Mouse (Mus musculus) olfactory bulb, adult 2 months (tissue): Measurements from ENCODE around the gene Igsf21. TPM values are rescaled to one million over a fixed set of nuclear protein-coding genes. Genes with fewer than 3 reads are reported as not detected.

Experiments
- H3K27ac ChIP-seq: fragments of 200-500 bp; 2 replicates; pipeline ENCODE4 v1.5.1; 2012; ENCODE audit warnings: low read depth, low read length; ENCODE audit not compliant: insufficient read depth
- H3K4me1 ChIP-seq: fragments of 200-500 bp; 2 replicates; pipeline ENCODE4 v1.6.1; 2012; ENCODE audit warnings: low read length; ENCODE audit not compliant: control insufficient read depth, insufficient read depth
- H3K4me3 ChIP-seq: fragments of 200-500 bp; 2 replicates; pipeline ENCODE4 v1.5.1; 2012; ENCODE audit warnings: mild to moderate bottlenecking, low read depth, low read length, moderate library complexity; ENCODE audit not compliant: insufficient read depth
- CTCF ChIP-seq: fragments of 200-500 bp; IDR thresholded peaks from 2 replicates; pipeline ENCODE4 v1.5.1; 2012; ENCODE audit warnings: low read depth, mild to moderate bottlenecking, low read length, moderate library complexity; ENCODE audit not compliant: insufficient read depth
- POLR2A ChIP-seq: fragments of 200-500 bp; IDR thresholded peaks from 2 replicates; pipeline ENCODE4 v1.6.1; 2012; ENCODE audit warnings: mild to moderate bottlenecking, low read depth, low read length, moderate library complexity; ENCODE audit not compliant: insufficient read depth
- WGBS: fragments of 180-500 bp; shearing (Covaris S2); methylation state at CpG from one replicate; pipeline ENCODE4 v1.1.7; 2018; 5-methylcytosine and 5-hydroxymethylcytosine counted together
- polyA plus RNA-seq: library from polyadenylated mRNA; stranded (reverse); fragments of >200 nt; gene quantifications from 2 replicates; pipeline ENCODE4 v1.2.4, GENCODE M21; 2012; ENCODE audit warnings: low replicate concordance; ENCODE audit not compliant: missing spikeins, insufficient read depth, insufficient read length

Igsf21 gene
- polyA plus RNA-seq: not detected in 2 replicates

DNA sequence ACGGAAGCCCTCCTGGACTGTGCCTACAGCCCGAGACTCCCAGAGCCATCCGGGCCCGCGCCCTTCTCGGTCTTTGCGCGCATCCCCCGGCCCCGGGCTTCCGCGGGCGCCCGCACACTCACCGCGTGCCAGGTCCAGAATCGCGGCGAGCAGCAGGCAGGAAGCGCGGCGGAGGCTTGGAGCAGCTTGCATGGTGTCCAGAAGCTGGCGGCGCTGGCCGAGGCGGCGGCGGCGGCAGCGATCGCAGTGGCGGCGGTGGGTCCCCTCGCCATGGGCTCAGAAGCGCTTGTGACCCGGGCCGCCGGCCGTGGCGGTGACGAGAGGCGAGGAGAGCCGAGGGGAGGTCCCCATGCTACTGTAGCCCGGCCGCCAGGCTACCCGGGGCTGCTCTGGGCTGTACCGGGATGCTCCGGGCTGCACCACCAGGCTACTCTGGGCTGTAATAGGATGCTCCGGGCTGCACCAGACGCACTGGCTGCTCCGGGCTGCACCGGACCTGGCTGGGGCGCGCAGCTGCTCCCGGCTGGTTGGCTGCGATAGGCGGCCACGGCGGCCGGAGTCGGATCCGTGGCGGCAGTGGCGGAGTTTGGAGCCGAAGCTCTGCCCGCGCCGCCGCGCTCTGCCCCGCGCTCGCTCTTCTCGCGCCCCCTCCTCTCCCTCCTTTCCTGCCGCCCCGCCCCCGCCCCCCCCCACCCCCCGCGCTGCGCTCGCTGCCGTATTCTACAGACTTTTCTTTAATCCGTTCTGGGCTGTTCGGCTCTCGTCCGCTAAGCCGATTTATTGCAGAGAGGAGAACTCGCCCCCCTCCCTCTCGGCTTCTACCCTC, at the start of gene Igsf21:
Gene Igsf21 (minus strand): TSS at position 605 of the 826 bp plus-strand sequence.
- Histone ChIP-seq H3K27ac (peak within 1 kb of the TSS; percentile 81), H3K4me1 (peaks cover 45% of the 10 kb centered on the region), H3K4me3 (peak within 1 kb of the TSS; percentile 79)
- no peak for TF ChIP-seq POLR2A
- no peak for TF ChIP-seq CTCF
- under 1% methylated on average over 77 of the region's 90 CpGs for WGBS

DNA sequence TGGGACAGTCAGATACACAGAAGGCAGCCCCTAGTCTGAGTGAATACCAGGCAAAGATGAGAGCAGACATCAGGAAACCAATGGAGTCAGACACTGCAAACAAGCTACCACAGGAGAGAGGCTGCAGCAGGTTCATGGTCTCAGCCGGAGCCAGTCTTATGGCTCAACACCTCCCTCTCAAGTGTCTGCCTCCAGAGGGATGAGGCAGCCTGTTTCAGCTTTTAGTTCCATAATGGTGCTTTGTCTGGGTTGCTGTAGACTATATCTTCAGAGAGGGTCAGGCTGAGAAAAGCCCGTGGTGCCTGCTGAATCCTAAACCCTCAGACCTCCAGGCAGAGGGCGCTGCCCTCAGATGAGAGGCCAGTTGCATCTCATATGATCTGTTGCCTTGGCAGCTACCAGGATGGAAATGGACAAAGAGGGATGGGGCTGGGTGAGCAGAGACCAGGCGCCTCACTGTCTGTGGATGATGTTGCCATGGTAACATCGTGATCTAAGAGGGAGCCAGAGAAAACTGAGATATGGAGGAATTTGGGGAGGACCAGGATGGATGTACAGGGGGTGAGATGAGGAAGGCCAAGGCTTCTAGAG, 39.2 kb upstream of the Igsf21 start:
- H3K27ac ChIP-seq: no peak overlapping the region
- no peak overlapping the region for H3K4me3 ChIP-seq
- 48% methylated on average over 5 of the region's 5 CpGs for WGBS
- peaks cover 14% of the 10 kb centered on the region for H3K4me1 ChIP-seq
- TF ChIP-seq CTCF (no peak), POLR2A (no peak)

DNA sequence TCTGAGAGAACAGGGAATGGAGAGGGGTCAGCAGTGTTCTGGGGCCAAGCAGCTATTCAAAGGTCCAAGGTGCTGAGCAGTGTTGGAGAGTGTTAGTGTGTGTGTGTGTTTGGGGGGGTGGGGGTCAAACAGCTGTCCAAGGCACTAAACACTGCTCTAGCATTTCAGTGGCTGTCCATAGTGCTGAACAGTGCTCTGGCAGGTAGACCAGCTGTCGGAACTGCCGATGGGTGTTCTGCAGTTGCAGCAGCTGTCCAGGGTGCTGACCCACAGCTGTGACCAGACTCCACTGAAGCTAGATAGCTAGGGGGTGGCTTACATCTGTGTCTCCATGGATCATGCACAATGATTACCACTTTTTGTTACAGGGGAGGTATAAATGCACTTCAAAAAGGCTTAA, 36.8 kb upstream of the Igsf21 start:
- 38% methylated on average over 2 of the region's 2 CpGs for WGBS
- Histone ChIP-seq H3K4me3 (no peak overlapping the region), H3K4me1 (peaks cover 14% of the 10 kb centered on the region), H3K27ac (no peak overlapping the region)
- TF ChIP-seq POLR2A (no peak), CTCF (no peak)

DNA sequence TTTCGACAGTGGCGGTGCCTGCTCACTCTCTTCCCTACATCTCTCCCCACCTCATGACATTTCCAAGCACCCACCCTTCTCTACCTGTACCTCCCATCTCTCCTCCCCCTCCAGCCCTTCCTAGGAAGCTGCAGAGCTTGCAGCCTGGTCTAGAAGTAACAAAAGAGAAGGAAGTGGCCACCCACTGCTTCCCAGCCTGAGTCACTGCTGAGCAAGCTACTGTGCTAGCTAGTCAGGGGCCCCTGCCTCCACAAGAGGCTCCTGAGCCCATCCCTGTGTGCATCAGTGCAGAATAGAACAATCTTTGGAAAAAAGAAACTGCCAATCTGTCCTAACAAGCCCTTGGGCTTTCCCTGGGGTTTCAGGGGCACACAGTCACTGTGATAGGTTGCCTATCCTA, 31.7 kb upstream of the Igsf21 start:
- WGBS: 66% methylated on average over 2 of the region's 2 CpGs
- Histone ChIP-seq H3K4me3 (no peak overlapping the region), H3K27ac (no peak overlapping the region; the same call in 1 of the 2 replicates), H3K4me1 (peaks cover 5% of the 10 kb centered on the region)
- TF ChIP-seq POLR2A: no peak
- no peak for TF ChIP-seq CTCF

DNA sequence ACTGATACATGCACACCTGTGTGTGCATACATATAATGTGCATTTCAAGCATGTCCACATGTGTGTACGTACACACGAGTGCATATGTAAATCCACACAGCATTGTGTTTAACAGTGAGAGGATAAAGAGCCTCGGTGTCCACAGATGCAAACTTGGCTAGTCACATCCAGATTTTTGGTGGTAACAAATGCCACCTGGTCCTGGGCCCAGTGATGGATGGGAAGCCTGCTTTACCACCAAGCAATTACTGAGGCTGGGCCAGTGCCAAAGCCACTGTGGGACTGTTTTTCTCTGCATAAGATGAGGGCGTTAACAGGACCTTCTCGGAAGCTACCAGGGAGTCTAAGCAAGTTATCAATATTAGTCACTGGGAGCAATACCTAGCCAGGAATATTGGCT, 25.3 kb upstream of the Igsf21 start:
- Histone ChIP-seq H3K4me1 (peaks cover 14% of the 10 kb centered on the region), H3K27ac (no peak overlapping the region), H3K4me3 (no peak overlapping the region)
- TF ChIP-seq POLR2A (no peak), CTCF (no peak)
- WGBS: 86% methylated on average over 5 of the region's 5 CpGs

DNA sequence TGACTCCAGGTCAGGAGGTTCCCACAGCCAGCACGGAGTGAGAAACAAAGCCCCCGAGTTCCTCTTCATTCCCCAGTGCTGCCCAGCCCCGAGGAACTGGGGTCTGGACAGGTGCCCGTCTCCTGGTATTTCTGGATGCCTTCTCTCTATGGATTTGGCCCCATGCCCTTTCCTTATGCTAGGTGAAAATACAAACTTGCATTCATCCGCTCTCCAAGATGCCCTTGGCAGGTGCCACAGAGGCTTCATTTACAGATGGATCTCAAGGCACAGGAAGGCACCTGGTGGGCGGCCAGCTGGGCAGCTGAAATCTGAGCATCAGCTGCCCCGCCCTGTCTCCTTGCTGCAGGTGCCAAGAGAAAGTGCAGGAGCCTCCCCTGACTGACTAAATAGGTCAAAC, 23.9 kb upstream of the Igsf21 start:
- 63% methylated on average over 7 of the region's 7 CpGs for WGBS
- Histone ChIP-seq H3K27ac (no peak overlapping the region), H3K4me3 (no peak overlapping the region), H3K4me1 (peaks cover 15% of the 10 kb centered on the region)
- TF ChIP-seq CTCF: no peak
- TF ChIP-seq POLR2A: no peak

DNA sequence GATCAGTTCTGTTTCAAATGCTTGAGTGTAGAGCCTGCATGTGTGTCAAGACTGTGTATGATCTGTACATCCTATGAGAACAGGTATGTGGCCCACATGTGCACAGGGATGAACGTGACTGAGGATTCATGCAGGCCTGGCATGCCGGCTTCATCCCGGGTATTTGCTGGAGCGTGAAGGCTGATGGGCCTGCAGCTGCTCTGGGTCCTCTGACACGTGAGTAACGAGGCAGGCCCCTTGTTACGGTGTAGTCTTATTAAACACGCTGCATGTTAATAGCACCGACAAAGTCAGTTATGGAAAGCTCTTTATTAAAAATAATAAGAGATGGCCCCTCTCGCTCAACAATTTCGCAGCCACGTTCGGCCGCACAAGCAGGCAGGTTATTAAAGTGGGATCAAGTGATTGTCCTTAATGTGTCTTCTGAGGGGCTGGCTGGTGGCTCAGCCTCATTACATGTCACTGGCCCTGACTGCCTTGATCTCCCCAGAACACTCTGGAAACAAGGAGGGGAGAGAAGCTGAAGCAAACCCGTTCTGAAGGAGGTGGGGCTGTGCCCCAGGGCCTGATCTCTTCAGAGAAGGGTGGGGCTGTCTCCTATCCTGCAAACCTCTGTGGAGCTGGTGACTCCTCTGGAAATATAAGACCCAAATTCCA, 22.7 kb upstream of the Igsf21 start:
- 76% methylated on average over 15 of the region's 15 CpGs for WGBS
- no peak for TF ChIP-seq CTCF
- no peak for TF ChIP-seq POLR2A
- Histone ChIP-seq H3K27ac (no peak overlapping the region), H3K4me1 (peaks cover 15% of the 10 kb centered on the region), H3K4me3 (no peak overlapping the region)

DNA sequence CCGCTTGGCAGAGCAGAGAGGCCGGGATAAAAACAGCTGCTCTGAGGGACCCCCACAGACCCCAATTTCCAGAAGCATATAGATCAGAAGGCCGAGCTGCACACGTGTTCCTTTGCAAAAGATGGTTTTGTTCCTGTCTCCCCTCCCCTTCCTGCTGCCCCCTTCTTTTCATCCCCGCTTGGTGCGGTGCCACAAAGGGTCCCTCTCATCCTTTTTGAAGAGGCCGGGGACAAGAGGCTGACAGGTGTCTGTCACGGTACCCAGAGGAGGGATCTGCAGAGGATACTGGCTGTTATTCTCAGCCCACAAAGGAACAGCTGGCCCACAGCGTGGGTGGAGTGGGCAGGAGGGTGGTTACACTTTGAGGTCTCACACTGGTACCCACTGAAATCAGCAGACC, 21.3 kb upstream of the Igsf21 start:
- 77% methylated on average over 9 of the region's 9 CpGs for WGBS
- TF ChIP-seq CTCF (no peak), POLR2A (no peak)
- Histone ChIP-seq H3K27ac (no peak overlapping the region), H3K4me1 (peaks cover 12% of the 10 kb centered on the region), H3K4me3 (no peak overlapping the region)

DNA sequence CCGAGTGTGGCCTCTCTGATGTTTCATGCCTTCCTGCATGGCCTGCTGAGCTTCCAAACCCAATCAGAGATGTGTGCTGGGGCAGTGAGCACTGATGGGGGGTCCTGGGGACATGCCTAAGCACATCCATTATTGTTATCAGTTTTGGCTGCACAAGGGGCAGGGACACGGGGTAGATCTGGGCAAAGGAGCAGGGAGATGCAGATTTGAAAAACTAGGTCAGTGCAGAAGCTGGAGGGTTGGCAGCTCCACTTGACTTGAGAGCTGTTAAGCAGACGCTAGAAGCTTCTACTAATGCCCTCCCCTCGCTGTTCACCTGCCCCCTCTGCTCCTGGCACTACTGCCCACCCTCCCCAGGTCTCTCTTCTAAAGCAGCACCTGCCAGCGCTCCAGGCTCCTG, 20.5 kb upstream of the Igsf21 start:
- TF ChIP-seq POLR2A (no peak), CTCF (no peak)
- WGBS: 62% methylated on average over 5 of the region's 5 CpGs
- Histone ChIP-seq H3K4me3 (no peak overlapping the region), H3K27ac (no peak overlapping the region), H3K4me1 (peaks cover 12% of the 10 kb centered on the region)
